Mouse (Mus musculus) urinary bladder, postnatal 36 days (tissue): ENCODE measurements around the gene Nxn.
A peak's percentile ranks its signal among the peaks of the same experiment; 100 is the strongest.

ENCODE experiments used
- DNase-seq, 2 experiments: peaks; one replicate each; pipeline ENCODE4 v3.0.0; 2022; ENCODE audit warnings: low spot score in 2 of 2, mixed read lengths in 1 of 2

Gene Nxn

GRCm38 (mm10) chr11:76399587-76400330, 819 bp upstream of the Nxn start:
- DNase-seq: peak; percentile 34 to 54

GRCm38 (mm10) chr11:76398312-76398797, 585 bp downstream of the Nxn start:
- DNase-seq: peak in 1 of 2 experiments; percentile 48

- peak in 1 of 2 experiments; percentile 35 for DNase-seq
These were observed 1.2 kb downstream of the Nxn start for GRCm38 (mm10) chr11:76397650-76398311.

GRCm38 (mm10) chr11:76392996-76393395, 5.9 kb downstream of the Nxn start:
- DNase-seq: no peak

GRCm38 (mm10) chr11:76392532-76392931, 6.4 kb downstream of the Nxn start:
- DNase-seq: no peak

- DNase-seq: no peak
These were observed 10.2 kb downstream of the Nxn start for GRCm38 (mm10) chr11:76388711-76389110.

GRCm38 (mm10) chr11:76387097-76387496, 11.8 kb downstream of the Nxn start:
- DNase-seq: no peak

- DNase-seq: no peak
These were observed 13.2 kb downstream of the Nxn start for GRCm38 (mm10) chr11:76385746-76386145.

- no peak for DNase-seq
These were observed 13.9 kb downstream of the Nxn start for GRCm38 (mm10) chr11:76385017-76385416.

GRCm38 (mm10) chr11:76384307-76384706, 14.6 kb downstream of the Nxn start:
- DNase-seq: no peak

- DNase-seq: no peak
These were observed 16.1 kb downstream of the Nxn start for GRCm38 (mm10) chr11:76382711-76383324.

- no peak for DNase-seq
These were observed 17.6 kb downstream of the Nxn start for GRCm38 (mm10) chr11:76381201-76381885.

- DNase-seq: no peak
These were observed 18.9 kb downstream of the Nxn start for GRCm38 (mm10) chr11:76379921-76380544.

GRCm38 (mm10) chr11:76376425-76376824, 22.5 kb downstream of the Nxn start:
- no peak for DNase-seq

GRCm38 (mm10) chr11:76374491-76375185, 24.3 kb downstream of the Nxn start:
- DNase-seq: peak; percentile 69 to 80

- DNase-seq: no peak
These were observed 26.4 kb downstream of the Nxn start for GRCm38 (mm10) chr11:76372534-76372933.

- DNase-seq: no peak
These were observed 26.8 kb downstream of the Nxn start for GRCm38 (mm10) chr11:76372120-76372519.

- DNase-seq: no peak
These were observed 28.4 kb downstream of the Nxn start for GRCm38 (mm10) chr11:76370491-76370890.

- no peak for DNase-seq
These were observed 32.2 kb downstream of the Nxn start for GRCm38 (mm10) chr11:76366720-76367119.

GRCm38 (mm10) chr11:76364038-76364437, 34.9 kb downstream of the Nxn start:
- no peak for DNase-seq

- DNase-seq: no peak
These were observed 35.3 kb downstream of the Nxn start for GRCm38 (mm10) chr11:76363636-76364035.
